Mouse (Mus musculus) testis, adult 2 months (tissue): Measurements from ENCODE around the gene Tmem108. TPM values are rescaled to one million over a fixed set of nuclear protein-coding genes. Genes with fewer than 3 reads are reported as not detected.
A peak's percentile ranks its signal among the peaks of the same experiment; 100 is the strongest.

Experiments
- H3K27ac ChIP-seq: fragments of 200-500 bp; 2 replicates; pipeline ENCODE4 v1.5.1; 2012; ENCODE audit warnings: low read depth, low read length; ENCODE audit not compliant: control insufficient read depth, insufficient read depth
- H3K27me3 ChIP-seq: fragments of 200-500 bp; 2 replicates; pipeline ENCODE4 v1.6.1; 2012; ENCODE audit warnings: mild to moderate bottlenecking, low read length, moderate library complexity; ENCODE audit not compliant: control insufficient read depth, insufficient read depth
- H3K36me3 ChIP-seq: fragments of 200-500 bp; 2 replicates; pipeline ENCODE4 v1.6.1; 2012; ENCODE audit warnings: mild to moderate bottlenecking, low read length; ENCODE audit not compliant: control insufficient read depth, insufficient read depth
- H3K4me1 ChIP-seq: fragments of 200-500 bp; 2 replicates; pipeline ENCODE4 v1.6.1; 2012; ENCODE audit warnings: low read length; ENCODE audit not compliant: control insufficient read depth, insufficient read depth
- H3K4me3 ChIP-seq: fragments of 200-500 bp; 2 replicates; pipeline ENCODE4 v1.5.1; 2012; ENCODE audit warnings: low read depth, mild to moderate bottlenecking, low read length, moderate library complexity, mixed read lengths; ENCODE audit not compliant: control insufficient read depth
- CTCF ChIP-seq: fragments of 200-500 bp; IDR thresholded peaks from 2 replicates; pipeline ENCODE4 v1.5.1; 2012; ENCODE audit warnings: low read depth, mild to moderate bottlenecking, inconsistent platforms, low read length, moderate library complexity; ENCODE audit not compliant: control insufficient read depth, insufficient read depth, insufficient replicate concordance
- POLR2A ChIP-seq: fragments of 200-500 bp; IDR thresholded peaks from 2 replicates; pipeline ENCODE4 v1.6.1; 2012; ENCODE audit warnings: low read depth, mild to moderate bottlenecking, inconsistent platforms, low read length, moderate library complexity; ENCODE audit not compliant: control insufficient read depth
- polyA plus RNA-seq: library from polyadenylated mRNA; depleted of rRNA; stranded (reverse); fragments of >200 nt; gene quantifications from 2 replicates; pipeline ENCODE4 v1.2.3, GENCODE M21; 2012

The Tmem108 gene
- polyA plus RNA-seq, 1 experiment: 4.7 TPM

DNA sequence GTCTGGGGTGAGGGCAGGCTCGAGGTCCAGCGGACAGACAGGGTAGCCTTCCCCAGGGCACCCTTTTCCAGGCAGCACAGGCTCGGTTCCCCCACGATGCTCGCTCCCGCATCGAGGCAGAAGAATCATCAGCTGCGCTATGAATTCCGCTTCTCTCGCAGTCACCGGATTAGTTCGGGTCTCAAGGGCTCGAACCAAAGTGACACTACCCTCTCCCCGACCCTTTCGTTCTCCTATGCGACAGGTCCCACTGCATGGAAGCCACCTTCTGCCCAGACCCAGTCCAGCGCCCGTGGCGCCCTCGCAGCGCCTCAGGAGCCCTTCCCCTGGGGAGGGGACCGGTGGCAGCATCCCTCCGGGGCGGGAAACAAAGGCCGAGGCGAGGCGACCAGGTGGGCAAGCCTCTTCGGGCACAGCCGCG, 476 bp downstream of the Tmem108 start:
- TF ChIP-seq CTCF (no peak), POLR2A (no peak)
- Histone ChIP-seq H3K4me1 (peaks cover 8% of the 10 kb centered on the region), H3K27ac (no peak overlapping the region), H3K36me3 (no peaks in the 10 kb centered on the region), H3K4me3 (peak overlapping the region; percentile 83), H3K27me3 (no peaks in the 10 kb centered on the region)

DNA sequence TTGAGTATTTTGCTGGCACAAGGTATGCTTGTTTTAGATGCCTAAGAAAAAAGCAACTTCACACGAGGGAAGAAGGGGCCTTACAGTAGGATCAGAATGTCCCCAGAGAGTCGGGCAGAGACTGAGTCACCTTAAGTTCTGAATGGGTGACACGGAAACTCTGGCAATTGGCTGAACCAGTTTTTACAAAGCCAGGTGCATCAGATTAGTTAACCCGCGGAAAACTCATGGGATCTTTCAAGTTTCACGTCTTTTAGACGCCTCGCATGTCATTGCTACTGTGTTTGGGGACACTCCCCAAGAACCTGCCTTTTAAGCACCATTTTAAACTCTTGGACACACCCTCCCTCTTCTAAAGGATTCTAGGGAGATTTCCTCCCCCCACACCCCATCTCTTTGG, 1.3 kb downstream of the Tmem108 start:
- Histone ChIP-seq H3K4me1 (peaks cover 8% of the 10 kb centered on the region), H3K4me3 (no peak overlapping the region), H3K36me3 (no peaks in the 10 kb centered on the region), H3K27me3 (no peaks in the 10 kb centered on the region), H3K27ac (no peak overlapping the region)
- no peak for TF ChIP-seq POLR2A
- no peak for TF ChIP-seq CTCF

DNA sequence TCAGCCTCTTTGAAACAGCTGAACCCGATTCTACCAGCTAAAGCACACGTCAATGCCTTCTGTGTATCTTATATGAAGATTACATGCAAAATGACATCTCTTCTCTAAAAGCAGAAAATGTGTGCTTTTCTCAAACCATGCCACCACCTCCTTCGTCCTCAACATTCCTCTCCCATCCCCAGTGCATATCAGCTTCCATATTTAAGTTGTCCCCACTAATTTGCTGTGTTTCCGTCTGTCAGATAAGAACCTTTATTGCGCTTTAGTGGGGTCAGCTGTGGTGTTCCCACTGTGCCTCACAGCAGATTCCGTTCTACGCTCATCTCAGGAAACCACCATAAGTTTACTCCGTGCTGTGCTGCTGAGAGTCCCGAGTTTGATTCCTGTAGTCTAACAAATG, 1.8 kb downstream of the Tmem108 start:
- Histone ChIP-seq H3K4me1 (peaks cover 8% of the 10 kb centered on the region), H3K36me3 (no peaks in the 10 kb centered on the region), H3K27ac (no peak overlapping the region), H3K4me3 (no peak overlapping the region), H3K27me3 (no peaks in the 10 kb centered on the region)
- no peak for TF ChIP-seq POLR2A
- no peak for TF ChIP-seq CTCF

GRCm38 (mm10) chr9:103758930-103759695, 2.5 kb downstream of the Tmem108 start:
- TF ChIP-seq POLR2A: no peak
- peak; percentile 14; the same call in 1 of the 2 replicates for TF ChIP-seq CTCF
- Histone ChIP-seq H3K27ac (no peak overlapping the region), H3K36me3 (no peaks in the 10 kb centered on the region), H3K4me1 (peaks cover 8% of the 10 kb centered on the region), H3K27me3 (no peaks in the 10 kb centered on the region), H3K4me3 (no peak overlapping the region)

GRCm38 (mm10) chr9:103758246-103758645, 3.4 kb downstream of the Tmem108 start:
- H3K36me3 ChIP-seq: no peaks in the 10 kb centered on the region
- TF ChIP-seq CTCF (no peak), POLR2A (no peak)
- peaks cover 8% of the 10 kb centered on the region for H3K4me1 ChIP-seq
- H3K27ac ChIP-seq: no peak overlapping the region
- no peak overlapping the region for H3K4me3 ChIP-seq
- H3K27me3 ChIP-seq: no peaks in the 10 kb centered on the region

DNA sequence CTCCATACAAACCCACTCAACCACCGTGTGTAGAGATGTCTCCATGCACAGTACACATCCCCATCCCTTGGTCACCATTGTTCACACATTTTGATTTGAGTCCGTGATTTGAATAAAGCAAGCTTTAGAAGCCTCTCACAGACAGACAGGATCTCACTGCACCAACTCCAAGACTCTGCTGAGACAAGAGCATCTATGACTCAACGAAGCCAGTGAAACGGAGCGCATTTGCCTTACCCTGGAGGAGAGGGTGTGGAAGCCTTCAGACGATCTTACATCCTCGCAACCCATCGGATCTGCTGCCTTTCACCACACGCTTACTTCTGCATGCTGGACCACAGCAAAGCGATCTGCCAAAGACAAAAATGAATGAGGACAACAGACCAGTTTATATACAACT, 9.0 kb downstream of the Tmem108 start:
- Histone ChIP-seq H3K4me3 (no peak overlapping the region), H3K27ac (no peak overlapping the region), H3K27me3 (no peaks in the 10 kb centered on the region), H3K36me3 (no peaks in the 10 kb centered on the region), H3K4me1 (no peaks in the 10 kb centered on the region)
- TF ChIP-seq POLR2A: no peak
- no peak for TF ChIP-seq CTCF

- Histone ChIP-seq H3K36me3 (no peaks in the 10 kb centered on the region), H3K4me3 (no peak overlapping the region), H3K27ac (no peak overlapping the region), H3K4me1 (no peaks in the 10 kb centered on the region), H3K27me3 (no peaks in the 10 kb centered on the region)
- TF ChIP-seq CTCF: no peak
- no peak for TF ChIP-seq POLR2A
Measured at GRCm38 (mm10) chr9:103751568-103751967, 10.1 kb downstream of the Tmem108 start.

GRCm38 (mm10) chr9:103750491-103750890, 11.1 kb downstream of the Tmem108 start:
- Histone ChIP-seq H3K36me3 (no peaks in the 10 kb centered on the region), H3K27ac (no peak overlapping the region), H3K4me3 (no peak overlapping the region), H3K27me3 (no peaks in the 10 kb centered on the region), H3K4me1 (no peaks in the 10 kb centered on the region)
- no peak for TF ChIP-seq CTCF
- no peak for TF ChIP-seq POLR2A
